Mouse (Mus musculus): ENCODE measurements at regions not wholly inside any gene's neighbourhood (a gene's known extent, or its start where the extent isn't known, plus 50 kb on each side); places are given as distances from the start of the nearest gene placed in this dataset.

GRCm38 (mm10) chr16:13046366-13047120 is 62.9 kb upstream of the Ercc4 start:
- DNase-seq: no peak

GRCm38 (mm10) chr16:13049321-13049720 is 60.2 kb upstream of the Ercc4 start:
- DNase-seq: no peak

GRCm38 (mm10) chr16:13050225-13050892 is 59.1 kb upstream of the Ercc4 start:
- no peak for DNase-seq

- no peak for DNase-seq
Measured at GRCm38 (mm10) chr16:13054956-13055355, 54.5 kb upstream of the Ercc4 start.
